8 mouse cellular contexts compared by ENCODE assay signal in the genomic region with DNA sequence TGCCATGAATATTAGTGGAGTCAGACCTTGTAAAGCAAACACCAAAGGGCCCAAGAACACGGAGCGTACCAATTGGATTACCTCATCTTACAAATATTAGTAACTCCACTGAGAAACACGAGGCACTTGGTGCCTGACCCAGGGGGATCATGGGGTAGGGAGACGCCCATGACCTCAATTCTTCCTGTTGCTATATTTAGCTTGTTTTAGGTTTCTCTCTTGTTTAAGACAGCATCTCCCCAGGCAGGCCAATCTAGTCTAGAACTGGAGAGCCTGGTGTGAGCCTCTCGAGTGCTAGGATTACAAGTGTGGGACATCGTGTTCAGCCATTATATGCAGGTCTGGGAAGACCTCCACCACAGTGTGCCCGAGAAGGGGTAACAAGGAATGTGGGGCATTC. TPM values are rescaled to one million over a fixed set of nuclear protein-coding genes. Genes with fewer than 3 reads are reported as not detected.
DNase-seq lines count a peak whose midpoint lies in the region; ATAC-seq and TF ChIP-seq lines count a peak whose summit lies in the region.

No protein-coding gene starts in this region.

- peak overlapping the region; percentile 90 to 97 (median 96) for H3K4me3 ChIP-seq in CH12.LX (replicated peaks in 1 of 3; ENCODE audit: low read depth in 2 of 3, low read length in 2 of 3, poor library complexity in 1 of 3)
- H3K4me3 ChIP-seq in forebrain, embryonic 12.5 days (replicated peaks) = peak overlapping the region; percentile 83
- peak overlapping the region; percentile 55 for H3K4me3 ChIP-seq in neural tube, embryonic 15.5 days (replicated peaks)

- 64% methylated on average over 7 of the region's 7 CpGs for WGBS in forebrain, embryonic 12.5 days
- WGBS in neural tube, embryonic 15.5 days = 64% methylated on average over 7 of the region's 7 CpGs

- no peak for TF ChIP-seq RAD21 in CH12.LX (IDR thresholded peaks at IDR 0.05; ENCODE audit: low read depth, low read length)

- no peaks in the 10 kb centered on the region for H3K27me3 ChIP-seq in CH12.LX (replicated peaks)
- H3K27me3 ChIP-seq in forebrain, embryonic 12.5 days = peaks cover 6% of the 10 kb centered on the region
- peaks cover 20% of the 10 kb centered on the region for H3K27me3 ChIP-seq in neural tube, embryonic 15.5 days (replicated peaks)

- no peak for ATAC-seq in forebrain, embryonic 12.5 days (ENCODE audit: low FRiP score)
- no peak for ATAC-seq in neural tube, embryonic 15.5 days (ENCODE audit: low FRiP score)

- peaks cover 37% of the 10 kb centered on the region for H3K79me2 ChIP-seq in CH12.LX (replicated peaks; ENCODE audit: control insufficient read depth, extremely low read depth, insufficient read depth, poor library complexity, severe bottlenecking)

- peak overlapping the region; percentile 81 for H3K27ac ChIP-seq in CH12.LX (ENCODE audit: insufficient read depth, low read depth)
- no peak overlapping the region for H3K27ac ChIP-seq in forebrain, embryonic 12.5 days
- no peak overlapping the region for H3K27ac ChIP-seq in neural tube, embryonic 15.5 days (replicated peaks)

- no peak for TF ChIP-seq CTCF in CH12.LX (conservative IDR thresholded peaks at IDR 0.05 in 1 of 2, IDR thresholded peaks at IDR 0.05 in 1 of 2; ENCODE audit: low read depth in 2 of 2, low read length in 2 of 2)

- TF ChIP-seq POLR2A in CH12.LX (IDR thresholded peaks at IDR 0.05; ENCODE audit: low read depth, low read length) = peak; percentile 62

- peak overlapping the region; percentile 99 for H3K9ac ChIP-seq in CH12.LX (ENCODE audit: insufficient read depth, low read depth)
- peak overlapping the region; percentile 86 for H3K9ac ChIP-seq in forebrain, embryonic 12.5 days
- H3K9ac ChIP-seq in neural tube, embryonic 15.5 days (replicated peaks) = peak overlapping the region; percentile 65

- TF ChIP-seq EP300 in CH12.LX (IDR thresholded peaks at IDR 0.05; ENCODE audit: low read length) = peak; percentile 44

- no peaks in the 10 kb centered on the region for H3K9me3 ChIP-seq in CH12.LX (replicated peaks; ENCODE audit: low read length)
- no peaks in the 10 kb centered on the region for H3K9me3 ChIP-seq in forebrain, embryonic 12.5 days
- H3K9me3 ChIP-seq in neural tube, embryonic 15.5 days (replicated peaks) = no peaks in the 10 kb centered on the region

- H3K4me2 ChIP-seq in CH12.LX (ENCODE audit: insufficient read depth, low read depth, poor library complexity, severe bottlenecking) = peak overlapping the region; percentile 97
- H3K4me2 ChIP-seq in forebrain, embryonic 12.5 days = peak overlapping the region; percentile 86
- peak overlapping the region; percentile 61 for H3K4me2 ChIP-seq in neural tube, embryonic 15.5 days

- in situ Hi-C loops in CH12.LX (cut with MboI; ENCODE audit: low pct_ligation_motif_present, low pct_unique_long_range_greater_than_20kb, low sequenced_read_pairs) = no loop called here

- peak; percentile 92 for DNase-seq in heart, adult 11 months
- DNase-seq in heart, adult 8-10 months (ENCODE audit: low spot score) = no peak
- DNase-seq in CH12.LX (ENCODE audit: extremely low read depth) = peak; percentile 83
- peak; percentile 30 for DNase-seq in liver
- no peak for DNase-seq in layer of hippocampus, adult 18-20 months (ENCODE audit: low spot score in 2 of 2)
- DNase-seq in gastrocnemius, postnatal 10 days = no peak

- dilution Hi-C loops in CH12.LX (cut with MboI; ENCODE audit: extremely low pct_ligation_motif_present, extremely low pct_unique_long_range_greater_than_20kb, low sequenced_read_pairs) = no loop called here

- peaks cover 4 to 14% of the 10 kb centered on the region in 2 experiments; a peak in 3 of 4 replicates for H3K4me1 ChIP-seq in CH12.LX (ENCODE audit: control insufficient read depth in 1 of 2, insufficient read depth in 2 of 2)
- H3K4me1 ChIP-seq in forebrain, embryonic 12.5 days = peaks cover 18% of the 10 kb centered on the region
- peaks cover 18% of the 10 kb centered on the region for H3K4me1 ChIP-seq in neural tube, embryonic 15.5 days

- H3K36me3 ChIP-seq in CH12.LX (replicated peaks in 1 of 2; ENCODE audit: control insufficient read depth in 1 of 2, insufficient read depth in 1 of 2, low read length in 1 of 2) = peaks cover 34 to 45% of the 10 kb centered on the region in 2 experiments
- peaks cover 23% of the 10 kb centered on the region for H3K36me3 ChIP-seq in forebrain, embryonic 12.5 days (replicated peaks)
- peaks cover 29% of the 10 kb centered on the region for H3K36me3 ChIP-seq in neural tube, embryonic 15.5 days

TF ChIP-seq in CH12.LX, 34 proteins besides CTCF, POLR2A, EP300 and RAD21 (continues in another document):
- TF ChIP-seq ZMIZ1 (IDR thresholded peaks at IDR 0.05; ENCODE audit: low read depth, low read length) (no peak), MAZ (IDR thresholded peaks at IDR 0.05; ENCODE audit: low read depth, low read length) (no peak), TCF12 (IDR thresholded peaks at IDR 0.05; ENCODE audit: low read depth, low read length) (0 out of 2 replicates have a peak, but pooled peaks have one; percentile 53), ZC3H11A (IDR thresholded peaks at IDR 0.05; ENCODE audit: low read depth, low read length) (no peak), SMC3 (IDR thresholded peaks at IDR 0.05; ENCODE audit: low read depth, low read length) (no peak), JUN (IDR thresholded peaks at IDR 0.05; ENCODE audit: insufficient read depth, low read depth, low read length) (peak; percentile 58; the same call in 1 of the 2 replicates), SIN3A (IDR thresholded peaks at IDR 0.05; ENCODE audit: low read length) (peak; percentile 85), POLR2AphosphoS2 (IDR thresholded peaks at IDR 0.05; ENCODE audit: low read depth, low read length) (no peak), RCOR1 (conservative IDR thresholded peaks at IDR 0.05; ENCODE audit: low read depth, low read length) (no peak), IRF4 (IDR thresholded peaks at IDR 0.05; ENCODE audit: low read depth, low read length) (peak; percentile 82), PAX5 (IDR thresholded peaks at IDR 0.05; ENCODE audit: low read length) (no peak), JUND (conservative IDR thresholded peaks at IDR 0.05; ENCODE audit: low read depth, low read length) (peak; percentile 74), USF2 (conservative IDR thresholded peaks at IDR 0.05; ENCODE audit: low read depth, low read length) (no peak), CHD2 (IDR thresholded peaks at IDR 0.05; ENCODE audit: low read length) (no peak), MYC (IDR thresholded peaks at IDR 0.05; ENCODE audit: low read depth, low read length) (peak; percentile 90), USF1 (IDR thresholded peaks at IDR 0.05; ENCODE audit: low read depth, low read length) (no peak), UBTF (IDR thresholded peaks at IDR 0.05; ENCODE audit: low read depth, low read length) (no peak)

RNA-seq across cellular contexts. Expression of gene Psmd8, which starts 1.2 kb away (rescaled TPM):
- total RNA-seq in heart, adult 8-10 months (2022) = 100 to 1,000 TPM; 116 to 132 (median 121) TPM
- total RNA-seq in CH12.LX (2012; rRNA removed) (321 and 335 TPM in 2 replicates), CH12.LX (2014; rRNA removed) (455 and 479 TPM in 2 replicates)
- polyA plus RNA-seq in CH12.LX (2012; ENCODE audit: insufficient read length, low read depth) = 308 and 348 TPM in 2 replicates
- 283 and 293 TPM in 2 replicates for polyA plus RNA-seq in forebrain, embryonic 12.5 days (2016; fragmentation: Nextera tagmentation; extraction: Ambion mirVana)
- polyA plus RNA-seq in neural tube, embryonic 15.5 days (2015; fragmentation: Nextera tagmentation; extraction: Ambion mirVana) = 266 and 278 TPM in 2 replicates
- 100 to 1,000 TPM; 131 to 137 TPM for total RNA-seq in layer of hippocampus, adult 18-20 months (2021)
- 100 to 1,000 TPM; 184 to 185 TPM for total RNA-seq in gastrocnemius, postnatal 10 days (2021)

RNA-seq across cellular contexts. Expression of gene Spred3, which starts 9.1 kb away (rescaled TPM):
- under 1 TPM; 0.23 to 0.75 (median 0.52) TPM for total RNA-seq in heart, adult 8-10 months (2022)
- total RNA-seq in CH12.LX (2012; rRNA removed) (2.2 and 3.3 TPM in 2 replicates), CH12.LX (2014; rRNA removed) (1.2 and 1.6 TPM in 2 replicates)
- polyA plus RNA-seq in CH12.LX (2012; ENCODE audit: insufficient read length, low read depth) = 6.0 and 6.6 TPM in 2 replicates
- 7.9 and 8.3 TPM in 2 replicates for polyA plus RNA-seq in forebrain, embryonic 12.5 days (2016; fragmentation: Nextera tagmentation; extraction: Ambion mirVana)
- polyA plus RNA-seq in neural tube, embryonic 15.5 days (2015; fragmentation: Nextera tagmentation; extraction: Ambion mirVana) = 10.5 and 11.7 TPM in 2 replicates
- 10 to 100 TPM; 41.2 to 44.1 TPM for total RNA-seq in layer of hippocampus, adult 18-20 months (2021)
- 1 to 10 TPM; 1.9 to 2.4 TPM for total RNA-seq in gastrocnemius, postnatal 10 days (2021)

RNA-seq across cellular contexts. Expression of gene Ggn, which starts 9.3 kb away (rescaled TPM):
- total RNA-seq in heart, adult 8-10 months (2022) = under 1 TPM in 3 of 4 experiments, not detected in 1; 0.14 to 0.37 (median 0.28) TPM
- total RNA-seq in CH12.LX (2012; rRNA removed) (0.30 and 0.38 TPM in 2 replicates), CH12.LX (2014; rRNA removed) (0.13 TPM in 1 of 2 replicates, not detected in the other)
- 1.0 and 1.5 TPM in 2 replicates for polyA plus RNA-seq in CH12.LX (2012; ENCODE audit: insufficient read length, low read depth)
- 0.57 and 1.2 TPM in 2 replicates for polyA plus RNA-seq in forebrain, embryonic 12.5 days (2016; fragmentation: Nextera tagmentation; extraction: Ambion mirVana)
- polyA plus RNA-seq in neural tube, embryonic 15.5 days (2015; fragmentation: Nextera tagmentation; extraction: Ambion mirVana) = 0.46 and 1.0 TPM in 2 replicates
- 1 to 10 TPM in 1 of 2 experiments, under 1 TPM in 1; 0.82 to 1.2 TPM for total RNA-seq in layer of hippocampus, adult 18-20 months (2021)
- under 1 TPM; 0.32 to 0.35 TPM for total RNA-seq in gastrocnemius, postnatal 10 days (2021)

RNA-seq across cellular contexts. Expression of gene Fam98c, which starts 23.3 kb away (rescaled TPM):
- 10 to 100 TPM; 10.4 to 12.6 (median 10.8) TPM for total RNA-seq in heart, adult 8-10 months (2022)
- total RNA-seq in CH12.LX (2012; rRNA removed) (13.8 and 14.5 TPM in 2 replicates), CH12.LX (2014; rRNA removed) (13.0 and 14.1 TPM in 2 replicates)
- 15.2 and 17.9 TPM in 2 replicates for polyA plus RNA-seq in CH12.LX (2012; ENCODE audit: insufficient read length, low read depth)
- 16.4 and 17.7 TPM in 2 replicates for polyA plus RNA-seq in forebrain, embryonic 12.5 days (2016; fragmentation: Nextera tagmentation; extraction: Ambion mirVana)
- 51.2 and 53.1 TPM in 2 replicates for polyA plus RNA-seq in neural tube, embryonic 15.5 days (2015; fragmentation: Nextera tagmentation; extraction: Ambion mirVana)
- total RNA-seq in layer of hippocampus, adult 18-20 months (2021) = 10 to 100 TPM; 30.9 to 32.2 TPM
- total RNA-seq in gastrocnemius, postnatal 10 days (2021) = 10 to 100 TPM; 11.7 to 12.5 TPM

RNA-seq across cellular contexts. Expression of gene Catsperg1, which starts 34.5 kb away (rescaled TPM):
- under 1 TPM in 3 of 4 experiments, not detected in 1; 0.24 to 0.34 (median 0.25) TPM for total RNA-seq in heart, adult 8-10 months (2022)
- total RNA-seq in CH12.LX (2012; rRNA removed) = 0.38 and 0.93 TPM in 2 replicates
- 0.68 and 0.72 TPM in 2 replicates for total RNA-seq in CH12.LX (2014; rRNA removed)
- 1.4 and 2.0 TPM in 2 replicates for polyA plus RNA-seq in CH12.LX (2012; ENCODE audit: insufficient read length, low read depth)
- 0.78 and 0.87 TPM in 2 replicates for polyA plus RNA-seq in forebrain, embryonic 12.5 days (2016; fragmentation: Nextera tagmentation; extraction: Ambion mirVana)
- 1.9 and 4.4 TPM in 2 replicates for polyA plus RNA-seq in neural tube, embryonic 15.5 days (2015; fragmentation: Nextera tagmentation; extraction: Ambion mirVana)
- total RNA-seq in layer of hippocampus, adult 18-20 months (2021) = 1 to 10 TPM; 1.6 to 1.7 TPM
- total RNA-seq in gastrocnemius, postnatal 10 days (2021) = under 1 TPM; 0.16 to 0.56 TPM

Comparison
In these comparisons a context has a peak if more than half of its experiments do, and no peak if none do; other contexts are left out.
1. DNase-seq: peak in heart, adult 11 months (single experiment), CH12.LX (single experiment) and liver (single experiment); none in heart, adult 8-10 months (single experiment), layer of hippocampus, adult 18-20 months (0 of 2) and gastrocnemius, postnatal 10 days (single experiment).
2. RNA of gene Spred3, which starts 9.1 kb away (total RNA-seq): 41.2 to 44.1 TPM in layer of hippocampus, adult 18-20 months; 1.2 to 3.3 TPM in CH12.LX, 1.9 to 2.4 TPM in gastrocnemius, postnatal 10 days and 0.23 to 0.75 TPM in heart, adult 8-10 months; every median in the first group is over 4 times any median in the second.
3. Peak in every context shown above with its lines, with median percentiles within 50 percentile points of each other: H3K4me2 ChIP-seq, H3K4me3 ChIP-seq and H3K9ac ChIP-seq.